Mouse (Mus musculus): ENCODE results near the gene Slc39a5.

Gene Slc39a5

DNA sequence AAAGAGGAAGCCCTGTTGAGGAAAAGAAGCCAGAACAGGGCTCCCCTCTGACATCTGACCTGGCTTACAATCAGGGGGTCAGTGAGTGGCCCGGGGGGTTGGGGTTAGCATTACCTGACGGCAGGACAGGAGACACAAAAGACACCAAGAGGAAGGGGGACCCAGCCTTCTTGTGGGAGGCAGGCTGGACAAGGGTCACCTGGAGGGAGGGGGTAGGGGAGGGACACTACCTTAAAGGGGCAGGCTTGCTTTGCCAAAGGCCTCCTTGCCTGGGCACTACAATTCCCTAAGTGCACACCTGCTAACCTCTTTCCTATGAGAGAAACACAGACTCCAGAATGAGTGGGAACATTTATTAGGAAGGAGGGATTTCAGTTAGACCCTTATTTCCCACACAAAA lies at the start of gene Slc39a5:
Gene Slc39a5 (minus strand): TSS at position 174 of the 400 bp plus-strand sequence.
- no peak for DNase-seq (ENCODE audit: low read depth, low spot score)

GRCm38 (mm10) chr10:128445407-128445806 lies 44.4 kb upstream of the Slc39a5 start:
- no peak for DNase-seq (ENCODE audit: low read depth, low spot score)

DNA sequence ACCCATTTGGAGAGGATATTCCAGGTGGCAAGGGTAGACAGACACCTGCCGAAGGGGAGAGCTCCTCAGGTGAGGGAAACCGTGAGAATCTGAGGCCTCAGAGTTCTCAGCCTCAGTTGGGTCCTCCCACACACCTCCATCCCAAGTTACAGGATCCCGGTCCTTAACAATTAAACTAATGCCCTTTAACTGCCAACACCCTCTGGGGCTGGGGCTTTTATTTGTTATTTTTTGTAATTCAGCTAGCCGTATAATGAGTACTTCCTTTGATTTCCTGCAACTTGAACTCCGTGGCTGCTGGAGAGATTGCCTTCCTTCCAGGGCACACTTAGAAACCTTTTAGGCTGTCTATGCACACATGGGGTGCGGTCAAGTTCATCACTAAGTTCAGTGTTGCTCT lies 43.3 kb upstream of the Slc39a5 start:
- no peak for DNase-seq (ENCODE audit: low read depth, low spot score)

DNA sequence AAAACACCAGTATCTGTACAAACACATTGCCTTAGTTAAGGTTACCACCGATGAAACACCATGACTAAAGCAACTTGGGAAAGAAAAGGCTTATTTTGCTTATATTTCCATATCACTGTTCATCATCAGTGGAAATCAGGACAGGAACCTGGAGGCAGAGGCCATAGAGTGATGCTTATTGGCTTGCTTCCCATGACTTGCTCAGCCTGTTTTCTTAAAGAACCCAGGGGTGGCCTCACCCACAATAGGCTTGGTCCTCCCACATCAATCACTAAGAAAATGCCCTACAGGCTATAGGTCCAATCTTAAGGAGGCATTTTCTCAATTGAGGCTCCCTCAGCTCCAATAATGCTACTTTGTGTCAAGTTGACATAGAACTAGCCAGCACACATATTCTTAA lies 41.7 kb upstream of the Slc39a5 start:
- DNase-seq (ENCODE audit: low read depth, low spot score), result no peak

DNA sequence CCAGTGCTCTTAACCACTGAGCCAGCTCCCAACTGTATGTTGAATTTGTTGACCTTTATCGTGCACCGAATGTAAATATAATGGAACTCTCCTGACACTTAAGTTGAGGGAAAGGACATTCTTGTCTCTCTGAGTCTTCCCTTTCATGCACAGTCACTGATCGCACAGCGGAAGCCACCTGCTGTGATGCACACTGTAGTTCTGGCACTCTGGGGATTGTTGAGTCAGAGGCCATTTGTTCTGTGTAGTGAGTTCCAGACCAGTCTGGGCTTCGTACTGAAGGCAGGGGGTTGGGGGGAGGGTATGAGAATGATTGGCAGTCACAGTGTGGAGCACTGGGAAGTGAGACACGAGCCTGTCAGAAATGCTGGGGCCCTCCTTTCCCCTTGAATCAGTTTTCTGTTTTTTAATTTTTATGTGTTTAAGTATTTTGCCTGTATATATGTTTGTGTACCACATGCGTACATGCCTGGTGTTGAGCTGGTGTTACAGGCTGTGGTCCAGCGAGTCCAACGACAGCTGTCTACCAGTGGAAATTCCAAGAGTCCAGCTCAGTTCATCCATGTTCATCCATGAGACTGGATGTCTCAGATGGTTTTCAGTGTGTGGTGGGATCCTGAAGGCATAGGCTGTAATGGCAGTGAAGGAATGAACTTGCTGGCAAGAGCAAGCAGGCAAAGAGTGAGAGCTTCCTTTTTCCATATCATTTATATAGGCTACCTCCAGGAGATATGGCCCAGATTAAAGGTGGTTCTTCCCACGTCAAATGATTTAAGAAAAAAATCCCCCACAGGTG lies 40.5 kb upstream of the Slc39a5 start:
- DNase-seq (ENCODE audit: low read depth, low spot score), result no peak

GRCm38 (mm10) chr10:128440407-128440806 lies 39.4 kb upstream of the Slc39a5 start:
- DNase-seq (ENCODE audit: low read depth, low spot score), result no peak

DNA sequence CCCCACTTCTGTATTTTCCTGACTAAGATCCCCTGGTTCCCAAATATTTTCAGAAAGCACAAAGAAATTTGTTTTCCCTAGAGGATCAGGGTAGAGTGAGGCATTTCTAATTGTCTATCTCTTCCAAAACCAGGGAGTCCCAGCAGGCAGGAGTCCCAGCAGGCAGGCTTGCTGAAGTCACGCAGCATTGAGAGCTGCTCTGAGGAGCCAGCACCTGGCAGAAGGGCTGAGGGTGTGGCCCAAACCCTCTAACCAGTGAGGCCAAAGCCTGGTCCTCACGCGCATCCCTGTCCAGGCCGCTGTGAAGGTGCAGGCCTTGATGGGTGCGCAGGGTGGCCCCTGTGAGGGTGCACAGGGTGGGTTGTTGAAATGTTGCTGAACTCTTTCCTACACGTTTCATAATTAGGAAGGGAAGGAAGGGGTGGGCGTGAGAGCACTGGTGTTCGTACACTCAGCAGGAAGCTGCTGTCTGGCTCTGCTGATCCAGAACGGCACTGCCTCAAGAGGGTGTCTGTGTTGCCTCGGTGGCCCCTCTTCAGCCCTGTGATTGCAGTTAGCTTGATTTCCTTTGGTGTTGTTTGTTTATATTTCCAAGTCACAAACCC lies 37.7 kb upstream of the Slc39a5 start:
- no peak for DNase-seq (ENCODE audit: low read depth, low spot score)

DNA sequence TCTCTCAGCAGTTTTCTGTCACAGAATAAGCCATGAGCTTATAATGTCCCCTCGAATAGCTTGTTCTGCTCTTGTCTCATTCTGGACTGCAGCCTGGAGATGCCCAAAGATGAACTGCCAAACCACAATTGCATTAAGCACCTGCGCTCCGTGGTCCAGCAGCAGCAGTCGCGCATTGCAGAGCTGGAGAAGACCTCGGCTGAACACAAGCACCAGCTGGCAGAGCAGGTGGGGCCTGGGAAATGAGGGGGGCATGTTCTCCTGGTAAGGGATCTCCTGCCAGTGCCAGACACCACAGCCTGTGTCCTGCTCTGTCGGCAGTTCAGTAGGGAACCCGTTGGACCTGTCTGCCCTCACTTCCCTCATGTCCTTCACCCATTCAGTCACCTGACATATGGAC lies 35.3 kb upstream of the Slc39a5 start:
- DNase-seq (ENCODE audit: low read depth, low spot score), result no peak

GRCm38 (mm10) chr10:128435873-128436272 lies 34.8 kb upstream of the Slc39a5 start:
- no peak for DNase-seq (ENCODE audit: low read depth, low spot score)

DNA sequence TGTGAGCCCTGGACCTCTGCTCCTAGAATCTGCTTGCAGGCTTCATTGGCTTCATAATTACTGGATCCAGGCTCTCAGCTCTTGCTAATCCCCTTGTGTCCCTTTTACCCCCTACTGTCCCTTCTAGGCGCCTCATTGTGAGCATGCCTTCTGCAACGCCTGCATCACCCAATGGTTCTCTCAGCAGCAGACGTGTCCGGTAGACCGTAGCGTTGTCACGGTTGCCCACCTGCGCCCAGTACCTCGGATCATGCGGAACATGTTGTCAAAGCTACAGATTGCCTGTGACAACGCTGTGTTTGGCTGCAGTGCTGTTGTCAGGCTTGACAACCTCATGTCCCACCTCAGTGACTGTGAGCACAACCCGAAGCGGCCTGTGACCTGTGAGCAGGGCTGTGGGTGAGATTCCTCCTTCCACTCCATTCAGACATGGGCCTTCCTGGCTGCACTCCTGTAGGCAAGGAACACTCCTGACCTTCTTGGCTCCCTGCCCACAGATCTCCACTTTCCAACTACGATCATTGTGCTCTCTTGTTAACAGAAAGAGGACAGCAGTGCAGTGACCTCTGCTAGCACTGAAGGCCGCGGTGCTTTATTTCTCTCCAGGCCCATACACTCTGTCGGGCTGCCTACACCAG lies 34.3 kb upstream of the Slc39a5 start:
- DNase-seq (ENCODE audit: low read depth, low spot score), result no peak

GRCm38 (mm10) chr10:128434681-128435080 lies 33.7 kb upstream of the Slc39a5 start:
- no peak for DNase-seq (ENCODE audit: low read depth, low spot score)

GRCm38 (mm10) chr10:128433417-128433816 lies 32.4 kb upstream of the Slc39a5 start:
- DNase-seq (ENCODE audit: low read depth, low spot score), result no peak

GRCm38 (mm10) chr10:128429454-128429853 lies 28.4 kb upstream of the Slc39a5 start:
- no peak for DNase-seq (ENCODE audit: low read depth, low spot score)

DNA sequence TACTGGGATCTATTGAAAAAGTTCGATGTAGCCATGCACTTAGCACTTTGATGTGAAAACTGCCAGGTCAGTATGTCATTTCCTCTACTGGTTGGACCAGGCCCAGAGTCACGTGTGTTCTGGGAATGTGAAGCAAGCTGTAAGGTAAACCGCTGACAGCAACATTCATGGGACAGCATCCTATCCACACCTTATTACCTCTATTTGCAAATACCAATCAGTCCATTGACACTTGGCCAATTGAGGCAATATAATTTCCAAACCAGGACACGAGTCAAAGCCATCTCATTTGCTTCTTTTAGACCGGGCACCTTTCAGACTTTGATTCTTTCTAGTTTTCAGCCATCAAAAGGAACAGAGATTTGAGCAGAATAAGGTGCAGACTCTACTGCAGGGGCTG lies 28.0 kb upstream of the Slc39a5 start:
- no peak for DNase-seq (ENCODE audit: low read depth, low spot score)

- no peak for DNase-seq (ENCODE audit: low read depth, low spot score)
Measured at GRCm38 (mm10) chr10:128425260-128425659, 24.2 kb upstream of the Slc39a5 start.

GRCm38 (mm10) chr10:128424604-128425003 lies 23.6 kb upstream of the Slc39a5 start:
- DNase-seq (ENCODE audit: low read depth, low spot score), result no peak

DNA sequence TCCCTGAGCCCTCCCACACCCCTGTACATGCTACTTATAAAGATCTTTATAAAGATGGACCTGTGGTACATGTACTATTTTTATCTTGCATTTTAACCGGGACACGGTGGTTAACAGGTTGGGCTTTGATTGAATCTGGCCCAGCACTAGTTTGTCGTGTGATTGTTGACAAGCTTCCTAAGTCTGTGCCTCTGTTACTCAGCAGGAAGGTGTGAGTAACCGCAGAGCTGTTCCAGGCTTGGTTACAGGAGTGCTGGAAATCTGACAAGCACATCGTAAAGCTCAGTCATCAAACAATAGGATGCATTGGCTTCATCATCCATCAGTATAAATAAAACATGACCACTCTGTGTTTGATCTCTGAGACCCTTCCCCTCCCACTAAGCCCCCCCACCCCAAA lies 21.4 kb upstream of the Slc39a5 start:
- DNase-seq (ENCODE audit: low read depth, low spot score), result no peak

GRCm38 (mm10) chr10:128414848-128415247 lies 13.8 kb upstream of the Slc39a5 start:
- DNase-seq (ENCODE audit: low read depth, low spot score), result no peak

- no peak for DNase-seq (ENCODE audit: low read depth, low spot score)
Measured at GRCm38 (mm10) chr10:128413076-128413475, 12.0 kb upstream of the Slc39a5 start.

GRCm38 (mm10) chr10:128412558-128412957 lies 11.5 kb upstream of the Slc39a5 start:
- no peak for DNase-seq (ENCODE audit: low read depth, low spot score)

GRCm38 (mm10) chr10:128412055-128412381 lies 11.0 kb upstream of the Slc39a5 start:
- DNase-seq (ENCODE audit: low read depth, low spot score), result no peak

GRCm38 (mm10) chr10:128411211-128412054 lies 10.4 kb upstream of the Slc39a5 start, which contains the start of the genes Nabp2 and Rnf41:
TSS of gene Nabp2 (minus strand) at chr10:128411492.
TSS of gene Rnf41 (plus strand) at chr10:128411657.
- DNase-seq (ENCODE audit: low read depth, low spot score), result peak; percentile 95

Data from embryo, embryonic 11.5 days (tissue).